Mouse (Mus musculus): ENCODE data around the gene Ppp2r3c.
"Not testable (repeated sequence)": the region's sequence is repeated elsewhere in the genome, so short reads cannot be mapped to it uniquely, and the experiment has no call there.

Gene Ppp2r3c

DNA sequence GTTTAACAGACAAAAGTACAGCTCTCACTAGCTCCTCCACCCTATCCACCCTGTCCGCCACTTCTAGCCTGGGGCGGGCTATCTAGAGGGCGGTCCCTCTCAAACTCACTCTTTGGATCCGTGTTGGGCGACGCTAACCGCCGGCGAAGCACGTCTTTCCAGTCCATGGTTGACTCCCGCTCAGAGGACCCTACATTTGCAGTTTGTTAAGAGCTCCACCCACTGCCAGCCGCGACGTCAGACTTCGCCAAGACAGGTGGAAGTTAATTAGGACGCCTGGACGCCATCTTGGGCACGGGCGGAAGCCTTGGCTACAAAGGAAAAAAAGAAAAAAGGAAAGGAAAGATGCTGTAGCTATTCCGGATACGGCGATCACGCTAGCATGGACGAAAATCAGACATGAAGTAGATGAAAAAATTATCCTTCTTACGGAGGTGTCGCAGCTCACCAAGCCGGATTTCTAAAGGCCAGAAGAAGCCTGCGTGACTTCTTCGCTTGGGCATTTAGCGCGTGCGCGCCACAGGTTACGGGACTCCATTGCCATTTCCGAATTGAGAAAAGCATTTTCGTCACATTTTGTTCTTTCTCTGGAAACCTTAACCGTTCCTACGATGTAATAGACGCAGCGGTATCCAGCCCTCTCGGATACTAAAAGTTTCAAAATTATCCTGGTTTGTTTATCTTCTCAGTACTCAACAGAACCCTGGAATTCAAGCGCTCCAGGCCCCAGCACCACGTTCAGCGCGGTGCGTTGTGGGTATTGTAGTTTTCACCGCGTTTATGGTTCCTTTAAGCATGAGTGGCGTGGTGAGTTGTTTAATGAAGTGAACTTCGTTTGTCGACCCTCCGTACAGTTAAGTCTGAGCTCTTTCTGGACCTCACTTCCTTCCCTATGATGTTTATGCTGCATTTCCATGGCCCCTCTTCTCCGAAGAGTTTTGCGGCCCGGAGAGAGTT, at the start of gene Ppp2r3c:
Gene Ppp2r3c, minus strand, starts transcription at position 514 of the 957 bp plus-strand sequence.
- peak; percentile 94 for DNase-seq (ENCODE audit: low spot score)

DNA sequence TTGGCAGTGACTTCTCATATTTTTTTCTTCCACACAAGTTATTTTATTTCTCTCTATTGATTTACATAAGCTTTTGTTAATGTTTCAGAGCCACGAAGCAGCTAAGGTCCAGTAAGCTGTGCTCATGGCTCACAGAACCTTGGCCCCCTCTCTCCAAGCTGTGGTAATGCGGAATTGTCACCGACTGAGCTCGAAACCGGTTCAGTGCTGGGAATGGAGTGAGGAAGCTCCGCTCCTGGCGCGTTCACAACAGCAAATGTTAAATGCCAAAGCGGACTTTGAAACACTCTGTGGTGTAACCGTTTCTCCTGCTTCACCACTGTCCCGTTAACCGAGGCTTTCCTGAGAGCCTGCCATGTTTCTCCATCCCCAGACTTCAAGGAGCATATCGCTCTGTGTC, 41.8 kb upstream of the Ppp2r3c start:
- DNase-seq (ENCODE audit: low spot score): no peak

DNA sequence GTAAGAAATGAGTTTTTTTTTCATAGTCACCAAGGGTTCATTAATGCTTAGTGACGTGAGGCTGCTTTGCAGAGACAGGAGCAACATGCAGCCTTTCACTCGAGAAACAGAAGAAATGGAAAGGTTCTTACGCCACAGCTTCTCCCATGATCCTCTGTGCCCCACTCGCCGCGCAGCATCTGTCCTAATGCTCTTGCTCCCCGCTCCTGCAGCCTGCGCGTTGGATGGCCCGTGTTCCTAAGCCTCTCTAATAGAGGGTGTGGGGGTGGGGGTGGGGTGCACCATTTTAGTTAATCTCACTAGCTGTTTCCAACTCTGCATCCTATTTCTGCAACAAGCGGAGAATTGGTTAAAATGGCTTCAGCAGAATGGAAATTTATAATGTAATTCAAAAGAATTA, 41.2 kb upstream of the Ppp2r3c start:
- DNase-seq (ENCODE audit: low spot score): no peak

DNA sequence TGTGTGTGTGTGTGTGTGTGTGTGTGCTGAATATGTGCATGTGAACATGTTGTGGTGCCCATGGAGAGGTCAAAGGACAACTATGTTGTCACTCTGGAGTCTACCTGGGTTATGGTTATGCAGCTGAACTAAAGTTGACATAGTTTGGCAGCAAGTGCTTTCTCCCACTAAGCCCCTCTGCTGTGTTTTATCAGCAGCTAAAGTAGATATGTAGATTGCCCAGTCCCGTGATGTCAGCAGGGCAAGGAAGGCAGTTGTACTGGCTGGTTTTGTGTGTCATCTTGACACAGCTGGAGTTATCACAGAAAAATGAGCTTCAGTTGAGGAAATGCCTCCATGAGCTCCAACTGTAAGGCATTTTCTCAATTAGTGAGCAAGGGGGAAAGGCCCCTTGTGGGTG, 40.2 kb upstream of the Ppp2r3c start:
- not testable (repeated sequence) for DNase-seq (ENCODE audit: low spot score)

DNA sequence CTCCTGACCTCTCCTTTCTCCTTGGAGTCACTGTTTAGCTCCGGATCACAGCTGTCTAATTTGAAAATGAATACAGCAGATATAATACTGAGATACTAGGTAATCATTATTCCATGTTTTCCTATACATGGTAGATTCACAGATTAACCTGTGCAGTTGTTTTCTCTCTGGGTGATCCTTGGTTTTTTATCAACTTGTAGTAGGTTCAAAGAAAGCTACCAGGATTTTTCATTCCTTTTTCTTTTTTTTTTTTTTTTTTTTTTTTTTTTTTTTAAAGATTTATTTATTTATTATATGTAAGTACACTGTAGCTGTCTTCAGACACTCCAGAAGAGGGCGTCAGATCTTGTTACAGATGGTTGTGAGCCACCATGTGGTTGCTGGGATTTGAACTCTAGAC, 35.7 kb upstream of the Ppp2r3c start:
- DNase-seq (ENCODE audit: low spot score): not testable (repeated sequence)

DNA sequence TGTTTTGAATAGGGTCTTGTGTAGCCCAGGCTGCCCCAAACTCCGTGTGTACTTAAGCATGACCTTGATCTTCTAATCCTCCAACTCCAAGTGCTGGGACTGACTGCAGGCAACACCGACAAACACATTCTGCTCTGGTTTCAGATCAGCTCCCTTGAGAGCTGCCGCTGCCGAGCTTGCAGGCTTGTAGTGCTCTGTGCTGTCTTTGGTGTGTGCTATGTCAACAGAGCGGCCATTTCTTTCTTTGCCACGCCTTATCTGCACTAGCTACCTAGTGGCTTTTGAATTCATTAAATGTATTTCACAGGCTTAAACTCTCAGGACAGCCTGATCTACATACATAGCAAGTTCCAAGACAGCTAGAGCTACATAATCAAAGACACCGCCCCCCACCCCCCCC, 30.9 kb upstream of the Ppp2r3c start:
- no peak for DNase-seq (ENCODE audit: low spot score)

DNA sequence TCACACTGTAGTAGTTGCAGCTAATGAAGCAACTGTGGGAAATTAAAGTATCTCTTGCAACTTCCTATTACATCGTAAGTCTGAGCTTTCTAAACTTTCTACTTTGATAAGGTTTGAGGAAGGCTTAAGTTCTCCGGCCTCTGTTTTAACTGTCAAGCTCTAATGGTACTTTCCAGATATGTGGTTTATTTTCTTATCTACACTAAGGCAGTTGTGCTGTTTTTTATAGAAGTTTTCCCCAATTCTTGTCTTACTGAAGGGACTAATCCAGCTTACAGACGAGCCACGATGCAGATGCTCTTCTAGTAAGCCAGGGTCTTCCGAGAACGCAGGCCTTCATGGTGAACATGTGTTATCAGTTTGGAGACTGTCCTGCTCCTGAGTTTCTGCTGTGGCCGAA, 26.6 kb upstream of the Ppp2r3c start:
- peak; percentile 19 for DNase-seq (ENCODE audit: low spot score)

DNA sequence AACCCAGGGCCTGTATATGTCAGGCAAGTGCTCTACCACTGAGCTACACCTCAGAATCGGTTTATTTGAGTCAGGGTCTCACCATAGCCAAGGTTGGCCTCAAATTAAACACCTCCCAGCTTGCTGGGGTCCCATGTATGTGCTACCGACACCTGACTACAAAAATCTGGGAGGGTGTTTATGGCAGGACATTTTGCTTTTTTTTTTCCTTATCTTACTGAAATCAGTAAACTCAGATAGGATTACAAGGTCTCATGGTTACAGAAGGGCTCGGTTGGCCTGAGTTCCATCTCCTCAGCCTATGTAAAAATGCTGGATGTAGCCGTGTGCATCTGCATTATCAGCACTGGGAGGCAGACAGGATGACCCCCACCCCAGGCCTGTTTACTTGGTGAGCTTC, 26.0 kb upstream of the Ppp2r3c start:
- no peak for DNase-seq (ENCODE audit: low spot score)

DNA sequence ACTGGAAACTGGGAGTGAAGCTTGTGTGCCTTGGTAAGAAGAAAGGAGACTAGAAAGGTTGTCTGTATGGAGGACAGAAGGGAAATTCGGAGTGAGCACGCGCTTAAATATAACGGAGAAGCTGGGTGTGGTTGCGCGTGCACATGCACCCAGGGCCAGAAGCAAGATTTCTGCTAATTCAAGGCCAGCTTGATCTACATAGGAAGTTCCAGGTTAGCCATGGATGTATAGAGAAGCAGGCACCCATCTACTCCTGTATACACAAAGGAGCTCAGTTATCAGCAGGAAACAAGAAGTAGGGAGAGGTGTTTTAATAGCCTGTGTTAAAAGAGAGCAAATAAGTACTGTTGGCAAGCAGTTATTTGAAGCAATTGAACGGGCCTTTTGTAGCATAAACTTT, 22.9 kb upstream of the Ppp2r3c start:
- no peak for DNase-seq (ENCODE audit: low spot score)

DNA sequence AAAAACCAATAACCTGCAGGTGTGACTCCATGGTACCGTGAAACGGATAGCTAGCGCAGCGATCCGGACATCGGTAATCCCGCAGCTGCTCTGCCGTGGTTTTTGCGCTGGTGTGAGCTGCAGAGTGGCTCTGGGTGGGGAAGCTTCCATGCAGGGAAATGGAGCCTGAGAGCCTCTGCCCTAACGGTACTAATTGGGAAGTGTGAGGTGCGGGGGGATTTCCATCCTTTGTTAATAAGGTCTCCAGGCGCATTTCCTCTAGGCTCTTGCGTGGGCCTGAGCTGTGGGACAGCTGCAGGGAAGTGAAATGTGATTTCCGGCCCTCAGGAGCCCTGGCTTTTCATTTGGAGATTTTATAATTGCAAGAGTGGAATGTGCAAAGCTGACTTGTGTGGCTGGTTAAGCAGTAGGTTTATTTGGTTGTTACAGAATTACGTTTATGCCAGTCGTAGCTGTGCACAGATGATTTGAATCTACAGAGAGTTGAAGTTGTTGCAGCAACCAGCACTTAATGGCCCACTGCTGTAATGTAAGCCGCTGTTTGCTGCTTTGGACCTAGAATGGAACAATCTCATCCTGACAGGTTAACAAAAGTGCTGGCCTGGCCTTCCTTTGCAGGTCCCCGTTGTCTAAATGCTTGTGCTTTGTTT, 19.0 kb upstream of the Ppp2r3c start:
- no peak for DNase-seq (ENCODE audit: low spot score)

DNA sequence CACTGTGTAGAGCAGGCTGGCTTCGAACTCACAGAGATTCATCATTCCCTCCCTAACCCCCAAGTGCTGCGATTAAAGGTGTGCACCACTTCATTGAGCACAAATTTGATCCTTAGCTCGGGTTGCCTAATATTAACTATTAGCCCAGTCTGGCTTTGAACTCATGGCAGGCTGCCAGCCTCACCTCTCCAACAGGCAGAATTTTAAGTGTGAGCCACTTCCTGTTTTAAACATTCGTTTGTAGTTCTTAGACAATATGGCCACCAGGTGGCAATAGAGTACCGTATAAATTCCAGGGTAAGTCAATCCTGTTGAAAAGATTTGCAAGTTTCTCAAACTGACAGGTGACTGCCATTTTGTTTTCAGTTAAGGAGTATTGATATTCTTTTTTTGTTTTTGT, 12.4 kb upstream of the Ppp2r3c start:
- peak; percentile 84 for DNase-seq (ENCODE audit: low spot score)

DNA sequence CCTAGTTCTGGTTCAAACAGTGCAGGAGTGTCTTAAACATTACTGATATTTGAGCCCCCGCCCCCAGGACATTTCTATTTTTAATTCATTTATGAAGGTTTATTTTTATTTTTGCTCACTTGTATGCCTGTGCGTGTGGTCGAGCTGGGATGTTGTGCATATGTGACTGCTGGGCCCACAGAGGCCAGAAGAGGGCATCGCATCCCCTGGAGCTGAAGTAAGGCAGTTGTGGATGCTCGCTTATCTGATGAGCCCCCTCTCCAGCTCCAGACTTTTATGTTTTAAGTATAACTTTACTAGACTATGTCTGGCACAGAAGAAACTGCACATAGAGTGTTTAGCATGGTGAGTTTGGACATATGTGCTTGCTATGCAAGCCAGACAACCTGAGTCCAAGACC, 11.1 kb upstream of the Ppp2r3c start:
- DNase-seq (ENCODE audit: low spot score): no peak

DNA sequence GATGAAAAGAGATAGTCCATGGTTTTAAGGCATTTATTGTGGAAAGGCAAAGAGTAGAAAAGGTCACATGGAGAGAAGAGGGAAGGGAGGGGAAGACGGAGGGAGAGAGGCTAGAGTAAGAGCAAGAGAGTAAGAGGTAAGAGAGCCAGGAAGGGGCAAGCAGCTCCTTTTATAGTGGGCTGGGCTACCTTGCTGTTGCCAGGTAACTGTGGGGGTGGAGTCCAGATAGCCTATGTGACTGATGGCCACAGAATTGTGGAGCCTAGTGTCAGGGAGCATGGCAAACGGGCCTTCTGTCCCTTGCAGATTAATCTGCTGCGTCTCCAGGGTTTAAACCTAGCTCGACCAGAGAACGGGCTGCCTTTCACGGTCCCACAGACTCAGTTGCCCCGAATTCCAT, 9.0 kb upstream of the Ppp2r3c start:
- no peak for DNase-seq (ENCODE audit: low spot score)

DNA sequence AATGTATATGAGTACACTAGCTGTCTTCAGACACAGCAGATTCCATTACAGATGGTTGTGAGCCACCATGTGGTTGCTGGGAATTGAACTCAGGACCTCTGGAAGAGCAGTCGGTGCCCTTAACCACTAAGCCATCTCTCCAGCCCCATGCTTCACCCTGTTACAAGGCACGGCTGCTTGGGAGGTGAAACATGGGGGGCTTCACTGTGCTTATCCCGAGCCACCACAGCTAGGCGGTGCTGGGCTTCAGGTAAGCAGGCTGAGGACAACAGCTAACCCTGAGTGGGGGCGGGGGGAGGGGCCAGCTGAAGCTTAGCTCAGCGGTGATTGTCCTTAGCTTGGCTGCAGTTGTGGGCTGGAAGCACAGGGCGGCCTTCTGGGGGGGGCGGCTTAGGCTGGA, 6.7 kb upstream of the Ppp2r3c start:
- DNase-seq (ENCODE audit: low spot score): no peak

DNA sequence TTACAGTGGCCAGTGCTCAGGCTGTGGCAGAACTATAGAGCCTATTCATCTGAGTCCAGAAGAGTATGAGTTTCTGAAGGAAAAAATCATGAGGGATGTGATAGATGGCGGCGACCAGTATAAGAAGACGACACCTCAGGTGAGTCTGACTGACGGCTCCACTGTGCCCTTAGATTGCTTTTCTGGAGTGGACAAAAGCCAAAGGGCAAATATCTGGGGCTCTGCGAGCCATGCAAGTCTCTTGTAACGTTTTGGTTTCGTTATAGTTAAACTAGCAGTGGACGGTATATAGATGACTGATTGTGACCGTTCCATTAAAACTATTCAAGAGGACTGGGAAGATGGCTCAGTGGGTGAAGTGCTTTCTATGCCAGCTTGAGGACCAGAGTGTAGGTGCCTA, 5.9 kb upstream of the Ppp2r3c start:
- no peak for DNase-seq (ENCODE audit: low spot score)

DNA sequence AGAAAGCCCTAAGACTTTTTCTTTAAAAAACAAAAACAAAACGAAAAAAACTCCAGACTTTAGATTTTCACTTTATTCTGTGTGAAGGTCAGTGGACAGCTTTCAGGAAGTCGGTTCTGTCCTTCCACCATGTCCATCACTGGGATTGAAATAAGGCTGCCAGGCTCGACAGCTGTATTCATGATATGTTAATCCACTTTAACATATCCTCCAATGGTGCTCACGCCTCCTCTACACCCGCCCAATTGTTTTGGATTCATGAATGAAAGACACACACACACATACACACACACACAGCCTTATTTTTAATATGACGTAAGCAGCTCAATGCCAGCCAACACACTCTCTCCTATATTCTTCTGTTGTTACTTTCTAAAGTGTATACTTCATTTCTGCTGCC, 4.8 kb upstream of the Ppp2r3c start:
- DNase-seq (ENCODE audit: low spot score): no peak

DNA sequence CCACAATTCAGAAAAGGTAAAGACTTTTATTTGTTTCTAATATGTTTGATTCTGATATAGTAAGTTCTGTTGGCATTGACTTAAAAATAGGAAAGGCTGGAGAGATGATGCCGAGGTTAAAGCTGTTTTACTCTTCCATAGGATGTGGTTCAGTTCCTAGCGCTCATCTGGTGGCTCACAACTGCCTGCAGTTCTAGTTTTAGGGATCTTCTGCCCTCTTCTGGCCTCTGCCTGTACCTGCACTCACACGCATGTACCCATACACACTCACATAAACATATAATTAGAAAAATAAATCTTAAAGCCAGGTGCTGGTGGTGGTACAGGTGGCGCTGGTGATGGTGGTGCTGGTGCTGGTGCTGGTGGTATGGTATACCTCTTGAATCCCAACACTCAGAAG, 3.6 kb upstream of the Ppp2r3c start:
- no peak for DNase-seq (ENCODE audit: low spot score)

DNA sequence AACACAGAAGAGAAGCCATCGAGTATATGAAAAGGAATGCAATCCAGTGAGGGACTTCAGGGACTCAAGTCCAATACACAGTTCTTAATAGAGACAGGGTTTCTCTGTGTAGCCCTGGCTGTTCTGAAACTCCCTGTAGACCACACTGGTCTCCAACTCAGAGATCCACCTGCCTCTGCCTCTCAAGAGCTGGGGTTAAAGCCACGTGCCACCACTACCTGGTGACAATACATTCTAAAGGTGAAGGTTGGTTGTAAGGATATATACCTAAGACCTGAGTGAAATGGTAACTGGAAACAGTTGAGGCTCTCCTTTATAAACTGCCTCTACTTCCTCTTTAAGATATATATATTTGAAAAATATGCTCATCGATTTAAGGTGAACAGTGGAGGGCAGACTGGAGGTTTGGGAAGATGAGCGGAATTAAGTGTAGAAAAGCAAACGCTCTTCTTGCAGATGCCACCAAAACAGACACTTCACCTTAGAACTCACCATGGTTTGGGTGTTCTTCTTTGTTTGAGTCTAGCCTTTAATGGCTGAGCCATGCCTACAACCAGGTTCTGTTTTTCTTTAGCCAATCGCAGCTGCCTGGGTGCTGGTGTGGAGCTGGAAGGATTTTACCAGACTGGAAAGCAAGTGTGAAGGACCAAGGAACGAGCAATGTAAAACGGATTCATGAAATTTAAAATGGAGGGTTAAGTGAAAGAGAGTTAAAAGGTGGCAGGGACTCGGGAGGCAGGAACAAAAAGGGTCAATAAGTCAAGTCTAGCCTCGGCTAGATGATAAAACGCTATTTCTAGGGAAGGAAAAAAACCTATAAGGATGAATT, 1.1 kb downstream of the Ppp2r3c start:
- DNase-seq (ENCODE audit: low spot score): peak; percentile 44

DNA sequence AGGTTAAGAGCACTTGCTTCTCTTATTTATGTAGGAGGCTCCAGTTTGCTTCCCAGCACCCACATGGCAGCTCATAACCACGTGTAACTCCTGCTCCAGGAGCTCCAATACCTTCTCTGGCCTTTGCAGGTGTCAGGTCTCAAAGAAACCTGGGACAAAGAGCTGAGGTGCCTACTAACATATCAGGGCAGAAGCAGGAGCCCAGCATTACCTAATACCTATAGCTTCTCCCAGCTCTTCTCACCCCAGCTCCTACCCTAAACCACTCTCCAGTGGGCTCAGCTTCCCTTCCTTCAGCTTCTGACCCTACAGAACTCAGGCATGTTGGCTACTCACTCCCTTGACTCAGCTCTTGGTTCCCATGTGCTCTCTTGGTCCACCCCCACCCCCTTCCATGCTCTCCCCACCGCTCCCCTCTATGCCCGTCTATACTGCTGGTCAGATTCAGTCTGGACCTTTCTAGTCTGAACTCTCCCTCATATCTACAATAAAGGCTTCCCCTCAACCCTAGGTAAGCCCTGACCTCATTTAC, 1.9 kb downstream of the Ppp2r3c start:
- no peak for DNase-seq (ENCODE audit: low spot score)

DNA sequence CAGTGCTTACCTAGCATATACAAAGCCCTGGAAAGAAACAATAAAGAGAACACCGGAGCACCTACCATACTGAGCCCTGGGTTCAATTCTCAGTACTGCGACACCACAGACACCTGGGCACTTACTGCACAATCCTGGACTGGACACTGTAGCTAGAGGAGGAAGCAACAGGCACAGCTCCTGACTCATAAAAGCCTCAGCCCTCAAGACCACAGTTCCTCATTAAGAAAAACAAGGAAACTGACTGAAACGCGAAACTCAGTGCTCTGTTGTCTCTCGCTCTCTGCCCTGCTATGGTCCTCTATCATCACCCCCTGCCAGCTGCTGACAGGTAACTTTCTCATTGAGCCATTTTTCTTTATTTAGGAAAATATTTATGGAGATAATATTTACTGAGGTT, 3.5 kb downstream of the Ppp2r3c start, which contains the start of gene 1110008L16Rik:
Gene 1110008L16Rik, plus strand, starts transcription at position 242 of the 400 bp plus-strand sequence.
- DNase-seq (ENCODE audit: low spot score): no peak

DNA sequence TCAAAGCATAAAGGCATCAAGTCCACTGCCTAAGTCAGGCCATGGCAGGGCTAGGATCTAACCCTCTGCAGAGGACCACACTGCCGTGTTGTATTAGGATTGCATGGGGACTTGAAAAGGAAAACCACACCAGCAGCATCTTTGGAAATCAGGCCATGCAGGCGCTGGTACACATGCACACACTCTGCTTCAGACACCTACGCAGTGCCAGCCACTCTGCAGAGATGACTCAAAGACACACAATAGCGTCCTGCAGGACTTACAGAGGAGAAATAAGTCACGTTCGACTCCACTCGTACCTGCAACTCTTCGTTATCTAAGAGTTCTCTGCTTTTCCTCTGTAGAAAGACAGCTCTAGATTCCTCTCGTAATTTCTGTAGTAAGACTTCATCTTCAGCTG, 4.7 kb downstream of the Ppp2r3c start:
- no peak for DNase-seq (ENCODE audit: low spot score)

DNA sequence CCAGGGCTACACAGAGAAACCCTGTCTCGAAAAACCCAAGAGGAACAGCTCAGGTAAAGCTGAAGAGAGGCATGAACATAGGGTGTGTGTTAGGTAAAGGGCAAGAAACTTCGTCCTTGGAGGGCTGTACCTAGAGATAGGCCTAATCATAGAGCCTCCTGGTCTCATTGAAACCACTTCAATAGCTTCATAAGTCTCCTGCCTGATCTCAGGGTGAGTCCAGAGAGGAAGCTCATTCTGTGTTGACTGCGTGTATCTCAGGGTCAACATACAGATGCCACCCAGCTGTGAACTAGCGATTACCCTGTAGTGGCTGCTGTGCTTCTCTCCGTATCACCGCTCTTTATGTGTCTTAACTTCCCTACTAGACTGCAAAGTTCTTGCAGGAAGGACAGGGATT, 25.2 kb downstream of the Ppp2r3c start:
- DNase-seq (ENCODE audit: low spot score): not testable (repeated sequence)

Data from c-Kit-positive CD71-positive TER-119-positive erythroid progenitor cells, embryonic 14.5 days (primary cell).